ENCODE assay signal across 10 mouse cellular contexts in genomic region chr3:107757365-107758129, GRCm38 (mm10). TPM values are rescaled to one million over a fixed set of nuclear protein-coding genes. Genes with fewer than 3 reads are reported as not detected.
A peak's percentile ranks its signal among the peaks of the same experiment; 100 is the strongest.
DNase-seq lines count a peak whose midpoint lies in the region; ATAC-seq and TF ChIP-seq lines count a peak whose summit lies in the region.
"Had no signal": no experiment of that assay in that cellular context is flagged by ENCODE, and none has a peak within 500 bp of the region (broad histone marks: within the 10 kb centered on the region; RNA-seq: fewer than 3 reads in every experiment).

No protein-coding gene starts in this region.

- TF ChIP-seq CTCF in brain, embryonic 14.5 days (IDR thresholded peaks at IDR 0.05; ENCODE audit: borderline replicate concordance, extremely low read depth, insufficient read depth, insufficient read length), result no peak

- peaks cover 9% of the 10 kb centered on the region for H3K36me3 ChIP-seq in heart, embryonic 16.5 days (ENCODE audit: control insufficient read depth, insufficient read depth)
- peaks cover 34% of the 10 kb centered on the region for H3K36me3 ChIP-seq in embryonic facial prominence, embryonic 14.5 days (ENCODE audit: control insufficient read depth, insufficient read depth, low read length)
- H3K36me3 ChIP-seq in limb, embryonic 13.5 days, result peaks cover 30% of the 10 kb centered on the region

- 88% methylated on average over 5 of the region's 5 CpGs for WGBS in heart, embryonic 16.5 days
- WGBS in embryonic facial prominence, embryonic 14.5 days, result 87% methylated on average over 5 of the region's 5 CpGs
- WGBS in limb, embryonic 13.5 days, result 94% methylated on average over 5 of the region's 5 CpGs

- peaks cover 20% of the 10 kb centered on the region for H3K4me1 ChIP-seq in heart, embryonic 16.5 days (ENCODE audit: control insufficient read depth, insufficient read depth, low read length)
- peaks cover 14% of the 10 kb centered on the region for H3K4me1 ChIP-seq in embryonic facial prominence, embryonic 14.5 days (ENCODE audit: control insufficient read depth, insufficient read depth, low read length)
- peaks cover 23% of the 10 kb centered on the region for H3K4me1 ChIP-seq in limb, embryonic 13.5 days

- intact Hi-C loops in gastrocnemius, postnatal 36 days (cut with DNase I), result no loop called here

- no peak overlapping the region for H3K27ac ChIP-seq in heart, embryonic 16.5 days (ENCODE audit: low read length)
- no peak overlapping the region for H3K27ac ChIP-seq in embryonic facial prominence, embryonic 14.5 days (replicated peaks; ENCODE audit: low read depth, low read length)
- H3K27ac ChIP-seq in limb, embryonic 13.5 days, result no peak overlapping the region
- H3K27ac ChIP-seq: embryonic facial prominence, embryonic 12.5 days had no signal

- peak overlapping the region; percentile 78; the same call in 1 of the 2 replicates for H3K4me2 ChIP-seq in heart, embryonic 16.5 days (ENCODE audit: low read depth, low read length)
- H3K4me2 ChIP-seq in embryonic facial prominence, embryonic 14.5 days (ENCODE audit: low read depth, low read length), result peak overlapping the region; percentile 92
- H3K4me2 ChIP-seq in limb, embryonic 13.5 days (replicated peaks), result peak overlapping the region; percentile 89; the same call in 1 of the 2 replicates

- no peak overlapping the region for H3K4me3 ChIP-seq in heart, embryonic 16.5 days (ENCODE audit: low read length)
- H3K4me3 ChIP-seq in embryonic facial prominence, embryonic 14.5 days (ENCODE audit: low read depth, low read length), result no peak overlapping the region
- H3K4me3 ChIP-seq in limb, embryonic 13.5 days, result no peak overlapping the region
- H3K4me3 ChIP-seq: embryonic facial prominence, embryonic 12.5 days had no signal

- no peak for TF ChIP-seq POLR2A in brain, embryonic 14.5 days (IDR thresholded peaks at IDR 0.05; ENCODE audit: borderline replicate concordance, extremely low read depth, insufficient read depth, insufficient read length, poor library complexity, severe bottlenecking)

- no peaks in the 10 kb centered on the region for H3K27me3 ChIP-seq in heart, embryonic 16.5 days (ENCODE audit: control insufficient read depth, insufficient read depth, low read length)
- H3K27me3 ChIP-seq in embryonic facial prominence, embryonic 14.5 days (replicated peaks; ENCODE audit: control insufficient read depth, insufficient read depth, low read length), result no peaks in the 10 kb centered on the region
- H3K27me3 ChIP-seq in limb, embryonic 13.5 days, result no peaks in the 10 kb centered on the region
- H3K27me3 ChIP-seq: embryonic facial prominence, embryonic 12.5 days had no signal

- no peak for DNase-seq in heart, adult 8-10 months (ENCODE audit: low spot score)
- peak; percentile 81 for DNase-seq in brain, embryonic 14.5 days (ENCODE audit: low read depth)
- DNase-seq in embryonic facial prominence, embryonic 14.5 days (ENCODE audit: low spot score), result no peak
- DNase-seq in spleen, postnatal 4 days (ENCODE audit: low spot score in 2 of 2), result no peak
- DNase-seq in gastrocnemius, postnatal 36 days, result no peak
- DNase-seq: kidney, postnatal 36 days had no signal

- no peak for ATAC-seq in heart, embryonic 16.5 days (replicated peaks; ENCODE audit: extremely low read depth, insufficient read depth, low FRiP score)
- ATAC-seq in embryonic facial prominence, embryonic 14.5 days (ENCODE audit: low read depth), result no peak
- no peak for ATAC-seq in limb, embryonic 13.5 days (ENCODE audit: low FRiP score, low read depth)
- ATAC-seq in monocyte, adult 5-6 weeks (replicated peaks; ENCODE audit: insufficient number of reproducible peaks, low FRiP score, low TSS enrichment, poor library complexity, severe bottlenecking), result no peak

- no peaks in the 10 kb centered on the region for H3K9me3 ChIP-seq in heart, embryonic 16.5 days (replicated peaks; ENCODE audit: control insufficient read depth, low read length)
- no peaks in the 10 kb centered on the region for H3K9me3 ChIP-seq in embryonic facial prominence, embryonic 14.5 days (ENCODE audit: control insufficient read depth, low read length)
- H3K9me3 ChIP-seq in limb, embryonic 13.5 days, result no peaks in the 10 kb centered on the region
- H3K9me3 ChIP-seq: embryonic facial prominence, embryonic 12.5 days had no signal

- no peak overlapping the region for H3K9ac ChIP-seq in heart, embryonic 16.5 days (ENCODE audit: low read length)
- H3K9ac ChIP-seq in embryonic facial prominence, embryonic 14.5 days (ENCODE audit: low read depth, low read length), result peak overlapping the region; percentile 22; the same call in 1 of the 2 replicates
- H3K9ac ChIP-seq in limb, embryonic 13.5 days, result peak overlapping the region; percentile 8; the same call in 1 of the 2 replicates
- H3K9ac ChIP-seq: embryonic facial prominence, embryonic 12.5 days had no signal

RNA-seq across cellular contexts. Expression of gene Csf1, which starts 2.7 kb away (rescaled TPM):
- 8.8 and 10.2 TPM in 2 replicates for polyA plus RNA-seq in heart, embryonic 16.5 days (2015; fragmentation: Nextera tagmentation; extraction: Ambion mirVana)
- total RNA-seq in heart, adult 8-10 months (2022), result 10 to 100 TPM; 43.5 to 56.6 (median 51.5) TPM
- 6.4 and 8.5 TPM in 2 replicates for polyA plus RNA-seq in brain, embryonic 14.5 days (2012; rRNA removed)
- 18.1 and 21.4 TPM in 2 replicates for polyA plus RNA-seq in embryonic facial prominence, embryonic 14.5 days (2014; fragmentation: Nextera tagmentation; extraction: Ambion mirVana)
- 8.8 and 10.2 TPM in 2 replicates for polyA plus RNA-seq in limb, embryonic 13.5 days (2015; fragmentation: Nextera tagmentation; extraction: Ambion mirVana)
- total RNA-seq in gastrocnemius, postnatal 36 days (2021), result 1 to 10 TPM; 6.0 to 9.7 TPM
- total RNA-seq in monocyte, adult 5-6 weeks (2017), result 18.1 to 110 TPM (median 76.3 TPM) in 3 replicates
